Mouse (Mus musculus) liver, adult (tissue): ENCODE data around the gene Mpeg1.

Source experiments
- GATA4 ChIP-seq: IDR thresholded peaks from 2 replicates; pipeline ENCODE4 v1.6.1; 2014; ENCODE audit warnings: mild to moderate bottlenecking, low read length; ENCODE audit not compliant: insufficient replicate concordance

Gene Mpeg1

GRCm38 (mm10) chr19:12460282-12461249 lies at the start of gene Mpeg1:
TSS of gene Mpeg1 (plus strand) at chr19:12460779.
- no peak for TF ChIP-seq GATA4

GRCm38 (mm10) chr19:12413737-12414136 lies 46.8 kb upstream of the Mpeg1 start:
- TF ChIP-seq GATA4: no peak

GRCm38 (mm10) chr19:12417361-12417760 lies 43.2 kb upstream of the Mpeg1 start, which contains the start of gene Olfr1441:
TSS of gene Olfr1441 (plus strand) at chr19:12417433.
- TF ChIP-seq GATA4: no peak

- no peak for TF ChIP-seq GATA4
Measured at GRCm38 (mm10) chr19:12418312-12418711, 42.3 kb upstream of the Mpeg1 start.

- no peak for TF ChIP-seq GATA4
Measured at GRCm38 (mm10) chr19:12420555-12420954, 40.0 kb upstream of the Mpeg1 start.

- no peak for TF ChIP-seq GATA4
Measured at GRCm38 (mm10) chr19:12421680-12422079, 38.9 kb upstream of the Mpeg1 start.

- TF ChIP-seq GATA4: no peak
Measured at GRCm38 (mm10) chr19:12427101-12427500, 33.5 kb upstream of the Mpeg1 start.

GRCm38 (mm10) chr19:12427605-12428004 lies 33.0 kb upstream of the Mpeg1 start, which contains the start of gene Pfpl:
TSS of gene Pfpl (plus strand) at chr19:12427905.
- TF ChIP-seq GATA4: no peak

- TF ChIP-seq GATA4: no peak
Measured at GRCm38 (mm10) chr19:12433033-12433432, 27.5 kb upstream of the Mpeg1 start.

GRCm38 (mm10) chr19:12435011-12435416 lies 25.6 kb upstream of the Mpeg1 start:
- no peak for TF ChIP-seq GATA4

GRCm38 (mm10) chr19:12435750-12436524 lies 24.6 kb upstream of the Mpeg1 start:
- TF ChIP-seq GATA4: no peak

- no peak for TF ChIP-seq GATA4
Measured at GRCm38 (mm10) chr19:12439581-12439980, 21.0 kb upstream of the Mpeg1 start.

- TF ChIP-seq GATA4: no peak
Measured at GRCm38 (mm10) chr19:12440103-12440725, 20.4 kb upstream of the Mpeg1 start.

- no peak for TF ChIP-seq GATA4
Measured at GRCm38 (mm10) chr19:12442560-12442959, 18.0 kb upstream of the Mpeg1 start.

- no peak for TF ChIP-seq GATA4
Measured at GRCm38 (mm10) chr19:12445014-12445413, 15.6 kb upstream of the Mpeg1 start.
